Mouse (Mus musculus) C2C12 (cell line): Measurements from ENCODE around the gene Slc7a11.

ENCODE experiments used
- CTCF ChIP-seq: IDR thresholded peaks from one replicate; pipeline ENCODE4 v1.5.1; 2011; ENCODE audit not compliant: control insufficient read depth, insufficient read depth, insufficient read length
- MAX ChIP-seq: IDR thresholded peaks from one replicate; pipeline ENCODE4 v1.6.1; 2011; ENCODE audit warnings: mild to moderate bottlenecking, control low read depth
- MYOG ChIP-seq: IDR thresholded peaks from one replicate; pipeline ENCODE4 v1.6.1; 2011; ENCODE audit not compliant: control insufficient read depth, insufficient read length; ENCODE audit errors: extremely low read depth
- USF1 ChIP-seq: IDR thresholded peaks from one replicate; pipeline ENCODE4 v1.6.1; 2011; ENCODE audit warnings: low read depth, mild to moderate bottlenecking, control low read depth, moderate library complexity

DNA sequence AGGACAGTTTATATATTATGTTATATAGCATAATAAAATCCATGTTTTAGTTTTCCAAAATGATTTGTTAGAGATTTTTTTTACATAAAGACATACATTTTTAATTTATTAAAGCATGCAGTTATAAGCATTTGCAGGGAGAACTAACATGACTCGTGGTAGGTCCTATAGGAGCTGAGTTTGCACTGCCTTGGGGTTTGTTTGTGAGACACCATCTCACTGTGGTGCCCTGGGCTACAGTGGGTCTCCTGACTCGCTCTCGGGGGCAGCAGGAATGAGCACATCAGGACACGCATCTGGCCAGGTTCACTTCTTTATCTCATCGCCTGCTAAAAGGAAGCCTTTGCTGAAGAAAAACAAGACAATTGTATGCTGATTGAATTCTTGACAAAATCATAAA lies 257.0 kb downstream of the Slc7a11 start:
- TF ChIP-seq CTCF (no peak), USF1 (no peak), MAX (no peak), MYOG (no peak)
